Mouse (Mus musculus) megakaryocyte progenitor cell, adult 5-6 weeks (primary cell): ENCODE data around the gene Chst8. TPM values are rescaled to one million over a fixed set of nuclear protein-coding genes. Genes with fewer than 3 reads are reported as not detected.

Experiments used
- ATAC-seq: replicated peaks from 2 replicates; pipeline ENCODE4 v1.8.0; 2016; ENCODE audit warnings: mild to moderate bottlenecking, moderate TSS enrichment, inconsistent platforms; ENCODE audit not compliant: poor library complexity
- total RNA-seq, 2 experiments: library from RNA; stranded (forward) in 1 of 2; stranded (reverse) in 1 of 2; fragments of 157-497, 149-512 nt in 1 of 2; fragments of 200-1000 nt in 1 of 2; gene quantifications; 2 replicates each; pipeline versions ENCODE4 v1.2.3 to v1.2.4; 2015 to 2017

The Chst8 gene
- total RNA-seq, 2 experiments from 2014 or later = not detected

DNA sequence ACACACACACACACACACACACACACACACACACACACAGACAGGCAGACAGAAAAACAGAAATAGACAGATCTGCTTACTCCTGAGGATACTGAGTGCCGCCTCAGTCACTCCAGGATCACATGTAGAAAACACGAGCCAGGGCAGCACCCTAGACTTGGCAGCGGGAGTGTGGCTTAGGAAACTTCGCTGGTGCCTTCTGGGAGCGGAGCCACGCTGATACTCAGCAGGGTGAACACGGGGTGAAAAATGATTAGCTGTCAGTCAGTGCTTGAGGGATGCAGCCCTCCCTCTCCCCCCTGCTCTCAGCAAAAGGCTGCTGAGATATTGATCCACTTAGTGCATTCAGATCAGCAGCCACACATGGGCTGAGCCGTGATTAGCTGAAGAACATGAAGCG lies 93.9 kb downstream of the Chst8 start:
- ATAC-seq = no peak

DNA sequence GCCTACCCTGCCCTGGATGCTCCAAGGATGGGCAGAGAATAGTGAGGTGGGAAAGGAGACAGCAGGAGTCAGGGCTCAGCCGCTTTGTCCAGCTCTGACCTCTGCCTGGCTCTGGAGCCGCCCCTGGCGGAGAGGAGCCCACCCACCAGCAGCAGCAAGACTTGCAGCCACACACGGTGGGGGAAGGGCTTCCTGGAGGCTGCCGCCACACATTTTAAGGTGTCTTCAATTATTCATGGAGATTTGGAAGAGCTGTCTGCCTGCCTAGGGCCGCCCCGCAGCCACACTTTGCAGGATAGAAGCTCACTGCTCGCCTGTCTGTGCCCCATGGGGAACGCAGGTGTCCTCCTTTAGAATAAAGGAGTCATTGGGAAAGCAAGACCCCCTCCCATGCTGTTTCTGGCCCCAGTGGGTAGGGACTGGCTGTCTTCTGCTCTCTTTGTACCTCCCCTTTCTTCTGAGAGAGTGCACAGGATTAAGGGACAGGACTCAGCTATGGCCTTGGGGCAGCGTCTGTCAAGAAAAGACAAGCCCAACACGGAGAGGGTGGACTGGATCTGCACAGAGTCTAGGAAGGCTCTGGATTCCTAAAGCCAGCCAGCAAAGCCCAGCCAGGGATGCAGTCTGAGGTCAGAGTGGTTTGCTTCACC lies 95.2 kb downstream of the Chst8 start:
- no peak for ATAC-seq

DNA sequence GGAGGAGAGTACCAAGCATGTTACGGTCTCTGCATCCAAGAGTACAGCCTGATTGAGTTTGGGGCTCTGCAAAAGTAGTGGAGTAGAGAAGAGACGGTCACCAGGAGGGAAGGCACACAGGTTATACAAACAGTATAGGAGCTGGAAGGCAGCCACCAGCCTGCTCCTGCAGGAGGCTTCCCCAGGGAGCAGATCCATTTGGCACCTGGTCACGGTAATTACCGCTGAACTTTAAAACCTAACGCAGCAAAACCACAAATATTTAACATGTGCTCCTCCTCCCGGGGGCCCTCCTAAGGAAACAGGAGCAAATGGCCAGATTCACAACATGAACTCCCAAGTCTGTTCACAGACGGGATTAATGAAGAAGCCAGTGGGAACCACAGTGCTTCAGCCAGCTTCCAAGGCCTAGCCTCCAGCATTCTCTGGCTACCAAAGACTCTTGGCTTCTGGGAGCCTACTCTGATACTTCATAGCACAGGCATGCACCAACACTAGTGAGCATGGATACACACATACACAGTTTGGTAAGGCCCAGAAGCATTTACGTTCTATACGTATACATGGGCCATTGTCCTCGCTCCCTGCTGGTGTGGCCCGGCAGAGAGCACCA lies 97.6 kb downstream of the Chst8 start:
- no peak for ATAC-seq

DNA sequence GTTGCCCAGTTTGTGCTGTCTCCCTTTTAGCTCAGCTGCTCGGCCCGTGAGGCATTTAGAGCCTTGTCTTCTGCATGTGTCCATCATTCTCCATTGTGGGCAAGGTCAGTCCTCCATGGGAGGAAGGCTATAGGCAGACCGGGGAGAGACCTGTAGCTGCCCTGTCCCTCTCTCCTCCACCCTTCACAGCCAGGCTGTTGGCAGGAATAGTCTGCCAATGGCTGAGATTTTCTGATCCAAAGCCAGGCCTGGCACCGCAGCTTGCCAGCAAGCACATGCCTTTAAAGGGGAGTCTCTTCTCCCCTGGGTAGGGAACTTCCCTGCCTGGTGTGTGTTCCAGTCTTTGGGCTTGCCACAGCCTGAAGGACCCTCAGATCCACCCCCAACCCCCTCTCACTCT lies 103.4 kb downstream of the Chst8 start:
- no peak for ATAC-seq

DNA sequence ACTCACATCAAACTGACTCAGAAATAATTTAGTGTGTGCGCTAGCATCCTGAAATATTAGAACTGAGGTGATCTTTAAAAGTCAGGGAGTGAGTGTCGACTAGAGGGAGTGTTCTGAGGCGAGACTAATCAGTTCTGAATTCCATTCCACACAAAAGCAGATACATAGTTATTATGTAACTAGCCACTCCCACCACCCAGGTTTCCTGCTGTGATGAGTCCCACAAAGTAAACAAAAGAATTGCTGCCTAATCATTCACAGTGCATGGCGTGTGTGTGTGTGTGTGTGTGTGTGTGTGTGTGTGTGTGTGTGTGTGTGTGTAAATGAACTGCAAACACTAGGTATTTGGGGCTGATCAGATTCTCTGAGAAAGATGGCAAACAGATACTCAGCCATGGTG lies 108.1 kb downstream of the Chst8 start:
- ATAC-seq = no peak

DNA sequence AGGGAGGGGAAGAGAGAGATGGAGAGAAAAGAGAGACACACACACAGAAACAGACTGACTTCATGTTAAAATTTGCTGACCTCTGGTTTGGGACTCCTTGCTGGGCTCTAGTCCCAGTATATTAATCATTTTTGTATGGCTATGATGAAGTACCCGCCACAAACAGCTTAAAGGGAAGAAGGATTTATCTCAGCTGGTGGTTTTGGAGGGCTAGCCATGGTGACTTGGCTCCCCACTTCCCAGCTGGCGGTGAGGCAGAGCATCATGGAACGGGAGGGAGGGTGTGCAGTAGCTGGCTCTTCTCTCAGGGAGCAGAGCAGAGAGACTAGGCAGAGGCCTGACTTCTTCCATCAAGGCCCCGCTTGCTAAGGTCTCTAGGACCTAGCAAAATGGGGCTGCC lies 109.1 kb downstream of the Chst8 start:
- ATAC-seq = no peak

DNA sequence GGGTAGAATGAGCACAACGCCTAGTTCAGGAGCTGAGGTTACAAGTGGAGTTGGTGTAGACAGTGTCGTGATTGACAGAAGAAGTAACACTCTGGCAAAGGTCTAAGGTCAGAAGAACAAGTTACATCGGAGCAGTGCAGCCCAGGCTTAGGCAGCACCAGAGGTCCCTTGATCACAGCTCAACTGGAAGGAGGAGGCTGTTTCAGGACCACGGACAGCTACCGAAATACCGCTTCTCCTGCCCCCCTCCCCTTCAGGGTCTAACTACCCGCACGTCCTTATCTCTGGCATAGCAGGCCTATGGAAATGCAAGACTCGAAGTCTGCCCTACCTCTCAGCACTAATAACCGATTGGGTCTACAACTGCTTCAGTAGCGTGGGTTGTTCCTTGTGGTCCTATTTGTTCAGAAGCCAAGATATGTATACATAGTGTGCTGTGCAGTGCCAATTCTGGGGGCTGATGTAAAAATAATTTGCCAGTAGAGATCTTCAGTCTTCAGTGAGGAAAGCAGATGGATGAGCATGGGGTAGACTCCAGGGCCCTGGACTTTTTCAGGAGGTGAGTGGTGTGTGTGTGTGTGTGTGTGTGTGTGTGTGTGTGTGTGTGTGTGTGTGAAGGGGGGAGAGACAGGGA lies 109.7 kb downstream of the Chst8 start:
- peak; percentile 54 for ATAC-seq

DNA sequence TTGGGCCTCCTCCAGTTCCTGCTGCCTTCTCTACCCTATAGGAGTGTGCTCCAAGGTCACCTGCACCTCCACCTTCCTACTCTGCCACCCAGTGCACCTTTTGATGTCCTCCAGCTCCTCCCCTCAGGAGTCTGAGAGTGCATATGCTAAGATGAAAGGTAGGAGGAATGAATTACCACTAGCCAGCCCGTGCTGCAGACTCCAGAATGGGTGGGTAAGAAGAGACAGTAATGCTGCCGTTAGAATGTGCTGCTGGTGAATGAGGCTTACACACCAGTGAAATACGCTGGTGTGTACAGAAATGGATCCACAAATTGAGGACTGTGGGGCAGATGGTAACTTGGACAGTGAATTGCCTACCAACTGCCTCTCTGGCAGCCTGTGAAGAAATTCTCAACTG lies 112.6 kb downstream of the Chst8 start:
- ATAC-seq = no peak

DNA sequence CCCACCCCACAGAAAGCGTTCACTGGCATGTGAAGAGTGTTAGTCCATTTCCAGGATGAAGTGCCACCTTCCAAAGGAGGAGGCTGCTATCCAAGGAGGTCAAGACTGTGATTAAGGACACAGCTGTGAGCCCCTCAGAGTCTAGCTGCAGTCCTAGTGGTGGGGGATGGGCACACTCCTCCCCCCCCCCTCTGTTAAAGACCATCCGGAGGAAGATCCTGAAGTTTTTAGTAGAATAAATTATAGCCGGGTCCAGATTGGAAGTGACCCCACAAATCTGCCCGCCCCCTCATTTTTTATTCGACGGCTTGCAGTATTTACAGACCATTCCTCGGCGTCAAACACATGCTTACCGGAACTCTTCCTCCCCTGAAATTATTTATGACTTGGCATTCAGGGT lies 114.3 kb downstream of the Chst8 start:
- no peak for ATAC-seq

DNA sequence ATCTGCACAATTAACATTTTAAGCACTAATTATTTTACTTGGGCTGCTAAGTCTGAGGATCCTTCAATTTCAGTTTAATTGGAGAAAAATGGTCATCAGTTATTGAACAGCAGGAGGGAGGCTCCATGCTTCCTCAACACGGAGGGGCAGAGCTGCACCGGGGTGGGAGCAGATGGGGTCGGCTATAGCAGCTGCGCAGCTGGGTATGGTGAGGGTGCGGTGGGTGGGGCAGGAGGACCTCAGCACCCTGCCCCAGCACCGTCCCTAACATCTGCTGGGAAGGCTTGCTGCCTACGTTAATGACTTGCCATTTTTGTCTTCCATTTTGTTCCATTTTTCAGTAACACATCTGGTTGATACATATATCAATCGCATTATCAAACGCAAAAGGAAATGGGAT lies 116.4 kb downstream of the Chst8 start:
- no peak for ATAC-seq

DNA sequence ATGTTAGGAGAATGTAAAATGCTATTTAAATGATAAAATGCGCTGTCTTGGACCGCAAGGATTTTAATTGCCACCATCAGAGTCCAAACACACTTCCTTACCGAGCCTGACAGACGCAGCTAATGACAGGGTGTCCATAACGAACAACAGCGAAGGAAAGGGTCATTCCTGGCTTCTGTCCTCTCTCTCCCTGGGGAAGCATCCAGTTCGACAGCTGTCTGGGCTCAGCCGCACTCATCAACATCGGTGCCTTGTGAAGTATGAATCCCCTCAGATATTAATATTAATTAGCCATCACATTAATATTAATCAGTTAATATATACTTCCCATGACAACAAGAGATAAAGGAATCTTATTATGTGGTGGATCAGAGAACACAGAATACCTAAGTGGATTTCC lies 117.6 kb downstream of the Chst8 start:
- no peak for ATAC-seq

DNA sequence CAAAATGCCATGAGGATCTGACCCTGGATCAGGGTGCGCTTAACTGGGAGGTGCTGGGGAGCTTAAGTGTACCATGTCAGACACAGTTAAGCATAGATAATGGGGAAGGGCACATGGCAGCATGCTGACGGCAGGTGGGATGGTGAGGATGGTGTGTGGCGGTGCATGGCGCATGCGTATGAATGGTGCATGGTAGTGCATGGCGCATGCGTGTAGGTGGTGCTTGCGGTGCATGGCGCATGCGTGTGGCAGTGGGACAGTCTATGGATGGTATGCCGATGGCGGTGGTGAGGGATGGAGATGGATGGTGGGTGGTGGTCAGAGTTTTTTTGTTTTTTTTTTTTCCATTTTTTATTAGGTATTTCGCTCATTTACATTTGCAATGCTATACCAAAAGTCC lies 118.6 kb downstream of the Chst8 start:
- no peak for ATAC-seq

DNA sequence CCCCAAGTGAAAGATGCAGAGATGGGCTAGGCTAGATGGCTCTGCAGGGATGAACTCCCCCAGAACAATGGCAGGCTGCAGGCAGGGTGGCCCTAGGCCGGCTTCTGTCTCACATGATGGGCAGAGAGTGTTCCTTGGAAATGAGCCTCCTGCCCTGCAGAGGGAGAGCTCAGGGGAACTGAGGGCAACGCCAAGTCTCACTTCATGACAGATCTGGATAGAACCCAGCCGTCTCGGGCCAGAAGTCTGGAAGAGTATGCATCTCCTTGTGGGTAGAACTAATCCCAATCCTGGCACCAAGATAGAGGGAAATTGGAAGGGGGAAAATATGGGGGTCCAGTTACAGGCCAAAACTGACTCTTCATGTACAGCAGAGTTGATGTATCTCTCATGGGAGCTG lies 119.4 kb downstream of the Chst8 start:
- ATAC-seq = no peak

DNA sequence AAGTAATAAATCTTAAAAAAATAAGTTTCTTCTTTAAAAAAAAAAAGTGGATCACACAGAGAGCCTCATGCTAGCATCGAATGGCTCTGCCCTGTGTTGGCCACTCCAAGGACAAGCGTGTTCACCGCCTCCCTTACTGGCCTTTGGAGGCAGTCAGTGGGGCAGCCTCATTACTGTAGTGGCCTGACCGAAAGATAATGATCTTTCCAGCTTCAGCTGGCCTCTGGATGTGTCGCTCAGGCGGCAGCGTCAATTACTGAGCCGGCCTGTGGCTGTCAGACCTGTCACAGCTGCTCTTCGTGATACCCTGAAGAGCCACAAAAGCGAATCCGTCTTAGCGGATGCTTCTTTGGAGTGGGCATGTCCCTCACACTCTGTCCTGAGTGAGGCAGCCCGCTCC lies 122.4 kb downstream of the Chst8 start:
- no peak for ATAC-seq

DNA sequence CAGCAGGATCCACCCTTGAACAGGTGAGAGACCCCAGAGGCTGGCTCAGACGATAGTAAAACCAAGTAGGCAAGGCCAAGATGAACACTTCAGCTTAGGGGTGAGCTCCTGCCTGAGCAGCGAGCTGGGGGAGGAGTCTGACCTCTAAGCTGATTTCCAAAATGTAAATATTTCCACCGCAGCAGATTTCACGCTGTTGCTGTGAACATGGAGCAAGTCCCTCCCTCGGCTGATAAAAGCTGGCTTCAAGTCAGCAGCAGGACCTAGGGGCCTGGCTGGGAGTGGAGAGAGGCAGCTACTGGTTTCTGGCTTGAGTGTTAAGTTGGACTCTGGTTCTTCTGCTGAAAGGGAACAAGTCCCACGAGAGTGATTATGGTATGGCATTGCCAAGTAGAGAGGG lies 123.5 kb downstream of the Chst8 start:
- ATAC-seq = no peak

DNA sequence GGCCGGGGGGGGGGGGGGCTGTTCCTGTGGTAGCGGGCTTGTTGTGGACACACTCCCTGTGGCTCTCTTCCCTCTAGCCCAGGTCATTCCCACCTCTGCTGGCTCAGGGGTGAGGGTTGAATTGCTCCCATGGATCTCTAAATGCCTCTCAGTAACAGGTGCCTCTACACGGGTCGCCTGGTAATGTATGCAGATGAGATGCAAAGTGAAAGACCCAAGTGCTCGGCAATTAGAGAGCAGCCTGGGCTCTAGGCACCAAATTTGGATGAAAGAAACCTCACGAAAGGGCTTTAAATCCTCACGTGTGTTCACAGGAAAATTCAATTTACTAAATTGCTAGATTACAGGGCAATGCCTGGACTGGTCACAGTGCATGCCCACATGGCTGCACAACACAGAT lies 126.7 kb downstream of the Chst8 start:
- ATAC-seq = no peak

DNA sequence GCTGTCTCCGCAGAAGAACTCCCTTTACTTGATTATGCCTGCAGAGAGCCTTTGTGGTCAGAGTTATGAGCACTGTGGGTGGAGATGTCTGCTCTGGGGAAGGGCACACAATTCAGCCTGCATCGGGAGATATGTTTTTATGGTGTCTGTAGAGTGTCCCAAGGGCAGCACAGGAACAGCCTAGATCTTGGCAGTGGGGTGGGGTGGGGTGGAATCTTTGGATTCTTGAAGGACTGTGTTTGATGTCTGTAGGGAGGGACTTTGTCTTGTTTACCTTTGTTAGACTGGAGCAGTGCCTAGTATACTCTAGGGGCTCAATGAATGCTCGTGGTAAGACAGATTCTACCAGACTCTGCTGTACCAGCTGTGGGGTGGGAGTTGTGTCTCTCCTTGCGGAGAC lies 127.3 kb downstream of the Chst8 start:
- ATAC-seq = no peak

DNA sequence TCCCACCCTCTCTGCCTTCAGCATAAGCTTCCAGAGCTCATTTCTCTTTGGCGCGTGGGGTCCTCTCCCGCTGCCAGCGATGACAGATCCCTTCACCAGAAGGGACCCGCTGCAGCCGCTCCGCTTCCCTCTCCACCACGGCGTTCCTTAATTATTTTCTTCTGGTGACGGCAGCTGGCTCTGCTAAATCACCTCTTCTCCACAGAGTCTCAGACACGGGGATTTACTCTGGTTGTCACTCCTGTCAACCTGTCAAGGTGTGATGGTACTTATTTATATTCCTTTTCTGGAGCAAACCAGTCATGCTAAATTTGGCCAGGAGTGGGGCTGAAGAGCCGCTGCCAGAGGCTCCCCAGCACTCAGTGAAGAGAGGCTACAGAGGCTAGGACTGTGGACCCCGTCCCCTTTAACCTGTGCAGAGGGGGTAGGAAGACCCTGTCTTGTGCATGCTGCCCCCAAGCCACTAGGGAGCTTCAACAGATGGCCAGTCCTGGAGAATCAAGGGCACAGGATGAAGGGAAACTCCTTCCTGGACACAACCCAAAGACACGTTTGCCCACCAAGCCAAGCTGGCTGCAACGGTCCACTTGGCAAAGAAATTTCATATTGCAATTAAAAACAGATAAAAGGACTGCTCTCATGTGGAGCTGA lies 131.6 kb downstream of the Chst8 start:
- ATAC-seq = no peak

DNA sequence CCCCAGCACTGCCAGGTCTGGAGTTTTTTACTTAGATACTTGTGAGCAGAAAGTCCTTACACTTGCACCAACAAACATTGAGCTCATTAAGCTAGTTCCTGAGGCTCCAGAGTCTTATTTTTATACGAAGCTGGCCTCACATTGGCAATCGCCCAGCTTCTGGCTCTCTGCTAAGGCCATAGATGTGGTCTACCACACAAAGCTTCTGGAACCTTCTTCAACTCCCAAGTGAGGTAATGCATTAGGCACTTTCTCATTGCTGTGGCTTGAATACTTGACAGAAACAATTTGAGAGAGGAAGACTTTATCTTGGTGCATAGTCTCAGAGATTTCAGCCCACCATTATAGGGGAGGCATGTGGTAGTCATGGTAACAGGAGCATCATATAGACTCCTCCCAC lies 132.6 kb downstream of the Chst8 start:
- ATAC-seq = no peak

DNA sequence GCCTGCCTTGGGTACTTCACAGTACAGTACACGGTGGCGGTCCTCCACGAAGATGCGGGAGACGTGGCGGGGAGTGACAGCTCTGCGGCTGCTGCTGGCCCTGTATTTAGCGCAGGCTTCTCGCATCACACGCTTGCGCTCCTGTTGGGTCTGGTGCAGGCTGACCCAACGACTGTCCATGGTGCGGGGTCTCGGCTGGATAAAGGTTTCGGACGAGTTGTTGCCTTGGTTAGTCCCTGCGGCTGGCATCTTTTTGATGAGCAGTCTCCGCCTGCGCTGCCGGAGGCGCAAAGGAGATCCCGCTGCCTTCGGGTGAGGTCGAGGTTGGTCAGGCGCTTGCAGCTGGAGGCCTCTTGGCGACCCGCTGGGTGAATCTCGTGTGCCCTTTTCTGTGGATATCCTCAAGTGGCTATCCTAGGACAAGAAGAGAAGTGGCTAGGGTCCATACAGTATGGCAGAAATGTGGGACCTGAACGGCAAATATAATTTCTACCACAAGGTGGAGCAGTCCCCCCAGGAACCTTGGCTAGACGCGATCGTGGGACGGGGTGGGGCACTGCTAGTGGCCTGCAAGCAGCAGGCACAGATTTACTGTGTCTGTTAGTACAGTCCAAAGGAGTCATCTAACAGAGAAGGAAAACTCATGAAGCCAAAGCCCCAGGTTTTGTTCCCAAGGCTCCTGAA lies 136.5 kb downstream of the Chst8 start:
- peak; percentile 72 for ATAC-seq

DNA sequence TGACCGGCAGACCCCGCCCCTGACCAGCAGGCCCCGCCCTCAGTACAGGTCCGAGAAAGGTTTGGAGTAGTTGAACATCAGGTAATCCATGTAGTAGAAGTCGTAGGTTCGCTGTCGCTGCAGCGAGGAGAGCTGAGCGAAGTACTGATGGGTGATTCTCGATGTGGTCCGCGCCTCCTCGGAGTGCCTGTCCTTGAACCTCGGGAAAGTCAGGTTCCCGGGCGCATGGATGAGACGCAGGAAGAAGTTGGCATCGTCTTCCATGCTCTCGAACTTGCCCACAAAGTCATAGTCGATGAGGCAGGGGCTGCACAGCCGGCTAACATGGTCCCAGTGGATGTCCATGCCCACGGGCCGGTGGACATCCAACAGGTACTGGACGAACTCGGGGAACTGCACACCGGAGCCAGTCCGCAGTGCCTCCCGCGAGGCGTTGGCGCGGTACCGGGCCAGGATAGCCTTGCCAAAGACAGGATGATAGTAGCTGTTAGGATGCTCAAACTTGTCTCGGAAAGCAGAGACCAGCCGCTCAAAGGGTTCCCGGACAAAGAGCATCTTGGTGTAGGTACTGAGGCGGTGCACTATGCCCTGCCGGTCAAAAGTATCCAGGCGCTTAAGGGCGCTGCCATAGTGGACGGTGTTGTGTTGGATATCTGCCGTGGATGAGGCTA lies 137.3 kb downstream of the Chst8 start:
- no peak for ATAC-seq
